Mouse (Mus musculus) ovary, postnatal 36 days (tissue): ENCODE measurements around the gene Gm28305.
A peak's percentile ranks its signal among the peaks of the same experiment; 100 is the strongest.

Experiments used
- DNase-seq: peaks from one replicate; pipeline ENCODE4 v3.0.0; 2022; ENCODE audit warnings: low spot score, mixed read lengths

Gm28305 gene

DNA sequence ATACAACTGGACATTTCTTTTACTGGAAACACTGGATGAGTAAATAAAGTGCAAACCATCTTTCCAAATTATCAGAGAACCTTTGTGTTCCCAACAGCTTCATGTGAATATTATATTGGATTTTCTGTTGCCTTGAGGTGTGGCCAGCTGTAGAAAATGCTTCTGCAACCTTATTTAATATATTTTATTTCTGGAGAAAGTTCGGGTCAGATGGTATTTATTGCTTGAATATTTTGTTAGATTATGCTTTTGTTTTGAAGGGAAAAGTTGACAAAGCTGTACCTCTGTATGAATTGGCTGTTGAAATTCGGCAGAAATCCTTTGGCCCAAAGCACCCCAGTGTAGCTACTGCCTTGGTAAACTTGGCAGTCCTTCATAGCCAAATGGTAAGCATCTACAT lies at the start of gene Gm28305:
TSS of gene Gm28305 (plus strand) at position 301 of the 400 bp plus-strand sequence.
- no peak for DNase-seq

DNA sequence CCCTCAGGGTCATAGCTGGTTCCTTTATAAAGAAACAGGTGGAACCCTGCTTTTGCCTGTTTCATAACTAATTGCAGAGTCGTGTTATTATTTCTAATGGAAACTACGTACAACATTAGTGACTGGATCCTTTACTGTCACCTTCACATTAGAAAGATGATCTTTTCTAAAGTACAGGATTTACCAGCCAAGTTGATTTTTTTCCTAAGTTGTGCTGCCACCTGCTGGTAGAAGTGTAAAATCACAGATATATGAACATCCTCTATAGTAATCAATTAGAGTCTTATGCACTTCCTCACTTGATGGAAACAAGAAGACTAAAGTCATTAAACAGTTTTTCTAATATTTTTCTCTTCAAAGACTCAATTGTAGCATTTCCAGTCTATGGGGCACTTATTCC lies 44.0 kb upstream of the Gm28305 start:
- no peak for DNase-seq

DNA sequence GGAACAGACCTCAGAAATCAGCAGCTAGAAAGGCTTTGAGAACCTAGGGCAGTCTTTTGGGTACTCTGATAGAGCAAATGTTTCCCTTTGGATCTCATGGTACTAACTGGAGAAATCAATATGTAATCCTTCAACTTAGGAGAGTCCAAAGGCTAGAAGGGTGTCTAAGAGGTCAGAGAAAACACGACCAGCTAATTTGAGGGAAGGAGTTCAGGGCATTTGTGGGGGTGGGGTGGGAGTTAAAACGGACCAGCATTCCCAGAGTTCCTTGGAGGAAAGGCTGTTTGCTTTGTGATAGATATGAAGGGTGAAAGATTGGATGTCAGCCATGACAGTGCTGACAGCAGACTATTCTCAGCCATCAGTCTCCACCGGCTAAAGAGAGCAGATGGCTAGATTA lies 39.9 kb upstream of the Gm28305 start:
- DNase-seq, result no peak

DNA sequence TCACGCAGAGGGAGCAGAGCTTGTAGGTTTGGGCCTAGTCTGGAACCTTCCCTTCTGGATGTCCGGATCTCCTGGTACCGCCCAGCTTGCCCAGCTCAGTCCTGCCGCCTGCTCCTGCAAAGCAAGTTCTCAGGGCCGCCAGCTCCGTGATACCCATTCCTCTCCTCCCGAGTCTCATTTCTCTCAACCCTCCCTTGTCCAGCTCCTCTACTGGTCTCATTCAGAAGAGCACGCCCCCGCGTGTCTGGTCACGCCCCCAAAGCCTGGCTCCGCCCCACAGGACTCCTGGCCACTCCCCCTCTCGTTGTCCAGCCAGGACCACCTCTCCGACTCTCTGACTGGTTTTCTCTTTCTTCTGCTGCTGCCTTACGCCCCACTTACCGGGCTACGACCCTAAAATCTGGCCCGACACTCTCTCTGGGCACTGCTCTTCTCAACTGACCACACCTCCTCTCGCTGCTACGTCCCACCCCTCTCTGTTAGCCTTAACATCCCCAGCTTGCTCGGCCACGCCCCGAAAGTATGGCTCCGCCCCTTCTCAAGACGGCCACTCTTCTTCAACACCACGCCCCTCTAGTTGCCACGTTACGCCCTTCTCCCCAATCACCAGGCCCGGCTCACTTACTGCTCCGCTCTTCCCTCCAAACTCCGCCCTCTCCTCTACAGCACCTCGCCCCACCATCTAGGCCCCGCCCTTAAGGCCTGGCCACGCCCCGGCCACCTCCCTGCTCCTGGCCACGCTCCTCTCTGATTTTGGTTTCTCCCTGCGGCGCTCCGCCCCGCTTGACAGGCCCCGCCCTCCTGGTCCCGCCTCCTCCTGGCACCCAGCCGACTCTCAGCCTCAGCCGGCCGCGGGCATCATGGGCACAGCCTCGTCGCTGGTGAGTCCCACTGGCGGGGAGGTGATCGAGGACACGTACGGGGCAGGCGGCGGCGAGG lies 38.3 kb upstream of the Gm28305 start, which contains the start of gene Nphp3:
TSS of gene Nphp3 (plus strand) at position 624 of the 939 bp plus-strand sequence.
- peak; percentile 99 for DNase-seq

DNA sequence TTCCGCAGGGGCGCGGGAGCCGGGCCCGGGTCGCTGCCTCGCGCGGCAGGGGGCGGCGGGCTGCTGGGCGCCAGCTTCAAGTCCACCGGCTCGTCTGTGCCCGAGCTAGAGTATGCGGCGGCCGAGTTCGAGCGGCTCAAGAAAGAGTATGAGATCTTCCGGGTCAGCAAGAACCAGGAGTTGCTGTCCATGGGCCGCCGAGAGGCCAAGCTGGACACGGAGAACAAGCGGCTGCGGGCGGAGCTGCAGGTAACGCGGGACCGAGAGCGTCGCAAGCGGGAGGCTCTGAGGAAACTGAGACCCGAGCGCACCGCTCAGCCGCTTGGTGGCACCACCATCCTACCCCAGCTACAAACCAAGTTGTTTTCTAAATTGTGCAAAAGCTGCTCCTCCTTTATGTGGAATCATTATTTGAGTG lies 37.5 kb upstream of the Gm28305 start:
- DNase-seq, result peak; percentile 76

DNA sequence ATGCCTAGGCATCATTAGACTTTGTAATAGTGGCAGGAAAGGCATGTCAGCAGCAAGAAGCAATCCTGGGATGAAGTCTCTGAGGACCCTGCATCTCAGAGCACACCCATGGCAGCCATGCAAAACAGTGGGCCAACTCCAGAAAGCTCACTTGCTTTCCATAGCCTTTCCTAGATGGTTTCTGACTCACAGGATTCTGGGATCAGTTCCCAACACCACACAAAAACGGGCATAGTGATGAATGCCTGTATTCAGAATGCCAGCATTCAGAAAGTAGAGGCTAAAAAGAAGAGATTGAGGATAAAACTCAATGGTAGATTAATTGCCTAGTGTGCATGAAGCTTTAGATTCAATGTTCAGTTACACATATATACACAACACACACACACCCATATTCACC lies 25.9 kb upstream of the Gm28305 start:
- no peak for DNase-seq

DNA sequence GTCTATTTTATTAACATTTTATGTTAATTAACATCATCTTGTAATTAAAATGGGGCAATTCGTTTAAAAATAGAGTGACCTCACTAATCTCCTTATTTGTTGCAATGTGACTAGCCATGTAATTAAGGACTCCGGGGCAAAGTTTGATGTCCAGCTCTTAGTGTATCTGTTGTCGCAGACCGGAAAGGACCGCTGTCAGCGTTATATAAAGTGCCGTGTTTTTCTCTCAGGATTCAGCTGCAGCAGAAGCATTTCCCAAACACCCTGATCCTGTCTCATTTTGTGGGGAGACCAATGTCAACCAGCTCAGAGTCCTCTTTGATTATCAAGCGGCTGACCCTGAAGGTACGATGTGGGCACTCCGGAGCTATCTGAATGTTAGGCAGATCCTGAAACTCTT lies 19.4 kb upstream of the Gm28305 start:
- DNase-seq, result no peak

DNA sequence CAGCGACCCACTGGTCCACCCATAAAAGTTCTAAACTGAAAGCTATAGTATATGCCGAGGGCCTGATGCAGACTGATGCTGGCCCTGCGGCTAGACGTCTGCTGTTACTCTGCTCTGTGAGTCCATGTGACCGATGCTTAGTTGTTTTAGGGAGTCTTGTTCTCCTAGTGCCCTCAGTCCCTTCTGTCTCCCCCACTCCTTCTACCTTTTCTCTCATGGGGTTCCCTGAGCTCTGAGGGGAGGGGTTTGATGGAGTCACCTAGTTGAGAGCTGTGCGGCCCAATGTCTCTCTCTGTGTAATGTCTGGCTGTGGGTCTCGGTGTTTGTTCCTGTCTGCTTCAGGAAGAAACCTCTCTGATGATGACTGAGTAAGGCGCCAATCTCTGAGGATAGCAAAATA lies 13.3 kb upstream of the Gm28305 start:
- no peak for DNase-seq

DNA sequence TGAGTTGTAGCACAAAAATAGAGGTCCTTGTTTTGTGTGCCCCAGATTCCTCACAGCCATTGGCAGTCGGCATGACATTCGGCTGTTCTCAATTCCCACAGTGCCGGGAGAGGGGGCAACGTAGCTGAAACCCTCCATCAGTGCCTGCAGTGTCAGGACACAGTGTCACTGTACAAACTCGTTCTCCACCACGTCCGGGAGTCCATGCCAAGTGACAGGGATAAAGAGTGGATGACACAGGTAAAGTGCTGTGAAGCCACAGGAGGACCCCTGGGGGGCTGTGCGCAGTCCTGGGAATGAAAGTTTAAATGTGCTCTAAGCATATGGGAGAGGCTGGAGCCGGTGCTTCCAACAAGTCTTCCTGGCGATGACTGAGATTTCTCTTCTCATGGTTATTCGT lies 10.6 kb upstream of the Gm28305 start:
- no peak for DNase-seq

DNA sequence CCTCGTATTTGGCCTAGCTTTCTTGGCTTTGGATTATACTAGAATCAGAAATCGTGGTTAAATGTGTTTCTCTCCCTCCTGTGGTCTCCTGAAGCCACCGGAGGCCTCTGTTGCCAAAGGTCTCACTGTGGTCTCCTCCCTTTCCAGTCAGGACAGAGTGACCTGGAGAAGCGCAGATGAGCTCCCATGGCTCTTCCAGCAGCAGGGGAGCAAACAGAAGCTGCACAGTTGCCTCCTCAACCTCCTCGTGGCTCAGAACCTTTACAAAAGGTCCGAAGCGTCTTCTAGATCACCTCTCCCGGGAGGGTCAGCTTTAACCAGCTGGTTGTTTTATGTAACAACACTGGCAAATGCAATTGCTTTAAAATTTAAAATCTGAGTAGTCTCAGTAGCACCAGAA lies 6.2 kb upstream of the Gm28305 start:
- no peak for DNase-seq

DNA sequence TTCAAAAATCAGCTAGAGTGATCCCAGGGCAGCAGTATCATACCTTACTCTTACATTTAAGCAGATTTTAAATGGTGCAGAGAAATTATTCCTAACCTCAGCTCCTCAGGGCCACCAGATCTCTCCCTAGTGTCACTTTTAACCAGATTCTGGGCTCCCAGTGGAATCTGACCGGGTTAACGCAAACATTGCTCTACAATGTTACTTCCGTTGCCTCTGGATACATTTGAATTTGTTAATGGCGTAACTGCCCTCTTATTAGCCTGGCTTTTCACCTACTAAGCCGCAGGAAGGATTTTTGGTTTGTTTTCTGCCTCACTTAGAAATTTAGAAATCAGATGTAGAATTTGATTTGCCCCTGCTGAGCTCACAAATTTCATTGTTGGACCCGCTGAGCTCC lies 5.7 kb upstream of the Gm28305 start:
- no peak for DNase-seq

DNA sequence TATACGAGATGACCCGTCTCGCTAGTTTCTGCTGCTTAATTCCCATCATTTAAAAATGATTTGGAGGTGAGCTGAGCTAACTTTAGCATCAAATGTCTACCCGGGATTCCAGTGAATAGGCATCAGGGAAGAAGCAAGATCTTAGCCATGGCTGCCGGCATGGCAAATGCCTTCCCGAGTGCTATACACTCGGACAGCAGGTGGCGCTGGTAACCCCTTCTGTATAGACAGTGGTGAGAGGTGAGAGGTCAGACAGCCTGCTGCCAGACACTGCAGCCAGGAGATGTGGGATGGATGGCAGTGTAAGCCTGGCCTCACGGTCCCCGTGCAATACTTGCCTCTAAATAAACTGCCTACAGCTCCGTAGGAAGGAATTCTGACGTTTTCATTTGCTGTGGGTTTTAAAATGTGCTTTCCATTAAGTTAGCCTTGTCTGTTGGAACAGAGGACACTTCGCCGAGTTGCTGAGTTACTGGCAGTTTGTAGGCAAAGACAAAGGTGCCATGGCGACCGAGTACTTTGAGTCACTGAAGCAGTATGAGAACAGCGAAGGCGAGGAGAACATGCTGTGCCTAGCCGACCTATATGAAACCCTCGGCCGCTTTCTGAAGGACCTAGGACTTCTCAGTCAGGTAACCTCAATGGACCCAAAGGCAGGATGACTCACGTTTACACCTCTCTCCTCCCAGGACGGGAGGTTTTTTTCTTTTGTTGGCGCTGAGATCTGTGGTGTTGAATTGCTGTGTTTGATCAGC lies 5.0 kb upstream of the Gm28305 start:
- peak; percentile 79 for DNase-seq

DNA sequence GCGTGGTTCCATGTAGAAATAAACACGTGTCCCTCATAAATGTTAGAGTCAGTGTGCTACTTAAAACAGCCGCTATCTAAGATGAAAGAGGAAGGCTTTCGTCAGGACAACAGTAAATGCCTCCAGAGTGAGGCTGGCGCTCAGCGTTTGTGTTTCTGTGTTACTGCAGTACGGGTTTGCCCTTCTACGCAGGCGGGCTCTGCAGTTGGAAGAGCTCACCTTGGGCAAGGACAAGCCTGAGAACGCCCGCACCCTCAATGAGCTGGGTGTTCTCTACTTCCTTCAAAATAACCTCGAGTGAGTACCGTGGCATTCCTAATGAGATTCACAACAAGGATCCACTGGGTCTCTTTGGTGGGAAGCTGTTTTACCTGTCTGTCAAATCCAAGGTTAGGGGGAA lies 2.2 kb upstream of the Gm28305 start:
- no peak for DNase-seq

DNA sequence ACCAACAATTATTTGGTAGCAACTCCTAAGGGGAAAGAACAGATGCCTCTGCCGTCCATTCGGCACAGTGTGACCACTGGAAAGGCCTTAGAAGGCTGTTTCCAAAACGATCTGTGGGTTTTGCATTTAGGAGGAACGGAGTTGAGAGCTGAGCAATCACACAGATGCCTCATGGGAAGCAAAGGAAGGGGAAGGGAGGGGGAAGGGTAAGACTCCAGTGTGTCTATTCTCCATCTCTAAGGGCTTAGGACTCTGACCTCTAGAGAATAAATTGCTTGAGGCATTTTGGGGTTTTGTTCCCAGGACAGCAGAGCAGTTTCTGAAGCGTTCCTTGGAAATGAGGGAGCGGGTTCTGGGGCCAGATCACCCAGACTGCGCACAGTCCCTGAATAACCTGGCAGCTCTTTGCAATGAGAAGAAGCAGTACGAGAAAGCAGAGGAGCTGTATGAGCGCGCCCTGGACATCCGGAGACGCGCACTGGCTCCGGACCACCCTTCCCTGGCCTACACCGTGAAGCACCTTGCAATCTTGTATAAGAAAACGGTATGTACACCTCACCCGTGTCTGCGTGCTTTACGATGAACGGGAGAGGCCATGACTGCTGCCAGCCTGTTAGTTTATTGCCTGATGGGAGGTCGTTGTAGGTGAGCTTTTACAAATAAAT lies 1.3 kb upstream of the Gm28305 start:
- DNase-seq, result no peak

DNA sequence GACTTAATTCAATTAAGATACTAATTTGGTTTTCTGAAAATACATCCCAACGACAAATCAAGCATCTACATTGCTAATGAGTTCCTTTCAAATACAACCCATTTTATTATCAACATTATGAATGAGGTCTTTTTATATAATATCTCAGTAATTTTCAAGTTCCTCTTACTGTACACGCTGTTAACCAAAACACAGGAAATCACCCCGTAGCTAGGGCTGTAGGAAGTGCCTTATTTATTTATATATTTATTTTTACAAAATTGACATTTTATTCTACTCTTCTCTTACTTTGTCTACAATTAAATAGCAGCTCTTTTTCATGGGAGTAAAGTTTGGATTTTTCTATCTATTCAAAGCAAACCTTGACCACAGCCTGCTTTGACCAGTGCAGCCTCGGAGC lies 720 bp upstream of the Gm28305 start:
- DNase-seq, result no peak

DNA sequence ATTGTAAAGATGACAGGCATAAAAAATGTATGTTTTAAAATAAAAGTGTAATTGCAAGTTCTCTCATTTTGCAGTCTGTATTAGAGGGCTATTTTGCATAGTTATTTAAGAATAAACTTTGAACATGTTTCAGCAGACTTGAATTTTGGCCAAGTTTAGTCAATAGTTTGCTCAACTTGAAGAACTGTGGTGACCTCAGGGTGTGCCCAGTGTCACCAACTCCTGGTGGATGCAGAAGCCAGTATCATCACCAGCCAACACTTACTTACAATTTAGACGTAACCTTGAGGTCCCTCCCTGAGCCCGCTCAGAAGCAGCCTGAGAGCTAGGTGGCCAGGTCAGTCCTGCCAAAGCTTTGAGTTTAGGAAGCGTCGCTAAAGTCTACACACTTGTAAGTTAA lies 3.2 kb downstream of the Gm28305 start:
- DNase-seq, result no peak

DNA sequence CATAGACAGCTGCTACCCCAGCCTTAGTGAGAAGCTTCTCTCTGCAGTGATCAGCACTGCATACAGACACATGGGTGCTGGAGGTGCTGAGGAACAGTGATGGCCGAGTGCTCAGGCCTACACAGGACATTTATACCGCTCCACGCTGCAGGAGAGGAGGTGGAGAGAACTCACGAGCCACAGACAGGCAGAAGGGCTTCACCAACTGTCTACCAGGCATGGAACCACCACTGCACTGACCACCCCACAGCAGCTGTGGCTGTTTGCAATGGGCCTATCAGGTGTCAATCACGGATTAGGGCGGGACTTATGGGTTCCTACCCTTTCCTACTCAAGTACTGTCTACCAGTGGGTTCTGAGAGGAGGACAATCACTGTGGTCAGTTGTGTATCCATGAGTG lies 10.6 kb downstream of the Gm28305 start:
- no peak for DNase-seq

DNA sequence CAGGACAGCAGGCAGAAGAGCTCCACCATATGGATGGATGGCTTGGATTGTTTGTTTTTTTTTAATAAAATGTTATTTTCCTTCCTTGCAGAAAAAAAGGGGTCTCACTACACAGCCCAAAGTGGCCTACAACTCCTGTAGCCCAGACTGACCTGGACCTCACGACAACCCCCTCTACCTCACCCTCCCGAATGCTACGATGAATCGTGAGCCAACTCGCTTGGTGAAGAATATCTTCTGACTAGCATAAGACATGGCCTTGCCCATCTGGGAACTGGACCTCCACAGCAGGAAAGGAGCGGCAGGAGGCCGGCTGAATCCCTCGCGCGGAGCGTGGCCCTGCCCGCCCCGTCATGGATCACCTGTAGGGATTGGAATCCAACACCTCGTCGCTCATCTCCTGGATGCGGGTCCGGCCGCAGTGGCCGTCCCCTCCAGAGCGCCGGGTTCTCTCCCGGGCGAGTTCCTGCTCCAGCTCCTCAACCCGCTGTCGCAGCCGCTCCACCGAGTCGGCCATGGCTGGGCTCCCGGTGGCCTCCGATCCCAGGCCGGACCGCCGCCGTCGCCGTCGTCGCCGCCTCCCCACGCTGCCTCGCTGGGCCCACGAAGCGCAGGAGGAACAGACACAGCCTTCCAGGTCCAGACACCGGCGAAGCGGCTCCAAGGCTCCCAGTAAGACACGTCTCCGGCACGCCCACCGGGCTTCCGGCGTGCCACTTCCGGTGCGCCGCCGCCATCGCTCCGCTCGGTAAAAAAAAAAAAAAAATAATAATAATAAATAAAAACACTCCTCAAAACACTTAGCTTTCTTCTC lies 22.2 kb downstream of the Gm28305 start, which contains the start of gene Uba5:
TSS of gene Uba5 (minus strand) at position 705 of the 814 bp plus-strand sequence.
- DNase-seq, result peak; percentile 72

DNA sequence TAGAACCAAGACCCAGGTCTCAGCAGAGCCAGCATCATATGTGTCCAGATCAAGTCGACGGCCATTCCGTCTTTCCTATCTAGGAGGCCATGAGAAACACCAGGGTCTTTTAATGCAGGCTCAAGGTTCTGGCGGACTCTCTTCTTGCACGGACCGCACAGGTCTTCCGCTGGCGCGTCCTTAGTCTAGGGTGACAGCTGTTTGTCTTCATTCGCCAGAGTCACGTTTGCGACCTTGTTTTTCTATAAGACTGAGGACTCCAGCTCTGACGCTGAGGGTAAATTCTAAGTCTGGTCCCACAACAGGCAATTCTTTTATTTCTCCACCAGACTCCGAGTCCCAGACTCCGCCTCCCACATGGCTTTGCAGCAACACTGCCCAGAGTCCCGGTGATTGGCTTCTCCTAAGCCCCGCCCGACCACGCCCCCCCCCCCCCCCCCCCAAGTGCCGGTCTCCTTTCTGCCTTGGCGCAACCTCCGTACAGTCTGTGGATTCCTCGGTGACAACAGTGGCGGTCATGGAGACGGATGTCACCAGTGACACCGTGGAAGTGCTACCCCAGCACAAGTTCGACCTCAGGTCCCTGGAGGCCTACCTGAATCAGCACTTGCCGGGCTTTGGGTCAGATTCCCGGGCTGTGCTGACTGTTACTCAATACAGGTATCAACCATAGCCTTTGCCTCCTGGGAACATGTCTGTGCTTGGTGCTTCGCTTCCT lies 22.9 kb downstream of the Gm28305 start, which contains the start of gene Acad11:
TSS of gene Acad11 (plus strand) at position 134 of the 718 bp plus-strand sequence.
- peak; percentile 79 for DNase-seq

DNA sequence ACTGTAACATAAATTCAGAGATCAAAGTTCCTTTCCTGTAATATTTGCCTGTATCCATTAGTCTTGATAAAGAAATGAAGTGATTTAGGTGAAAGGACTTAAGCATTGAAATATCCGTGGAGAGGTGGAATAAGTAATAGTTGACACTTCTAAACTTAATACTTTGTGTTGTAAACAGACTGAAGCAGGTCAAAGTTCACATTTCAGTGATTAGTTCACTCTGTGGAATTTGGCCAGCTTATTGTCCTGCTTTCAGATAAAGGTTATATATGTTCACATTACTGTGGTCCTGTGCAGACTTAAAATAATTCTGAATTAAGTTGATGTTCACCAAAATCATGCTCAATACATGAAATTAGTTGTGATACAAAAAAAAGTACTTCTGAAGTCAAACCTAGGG lies 24.1 kb downstream of the Gm28305 start:
- DNase-seq, result no peak

DNA sequence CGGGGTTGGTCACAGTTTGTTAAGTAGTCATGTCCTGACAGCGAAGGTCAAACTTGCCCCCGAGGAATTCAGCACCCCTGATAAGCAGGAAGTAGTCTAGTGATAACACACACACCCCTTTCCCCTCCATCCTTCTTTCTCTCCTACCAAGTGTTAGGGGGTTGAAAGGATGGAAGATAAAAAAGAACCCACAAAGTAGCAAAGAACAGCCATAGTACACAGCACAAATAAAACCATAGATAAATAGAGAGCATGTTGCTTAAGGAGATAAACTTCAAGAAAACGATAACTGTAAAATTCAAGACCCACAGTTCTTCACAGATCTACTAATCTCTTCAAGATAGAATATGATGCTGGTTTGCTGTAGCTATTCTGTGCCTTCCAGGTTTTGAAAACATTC lies 29.8 kb downstream of the Gm28305 start:
- no peak for DNase-seq
